Comparison of ENCODE assay signal across 8 mouse cellular contexts in the genomic region with DNA sequence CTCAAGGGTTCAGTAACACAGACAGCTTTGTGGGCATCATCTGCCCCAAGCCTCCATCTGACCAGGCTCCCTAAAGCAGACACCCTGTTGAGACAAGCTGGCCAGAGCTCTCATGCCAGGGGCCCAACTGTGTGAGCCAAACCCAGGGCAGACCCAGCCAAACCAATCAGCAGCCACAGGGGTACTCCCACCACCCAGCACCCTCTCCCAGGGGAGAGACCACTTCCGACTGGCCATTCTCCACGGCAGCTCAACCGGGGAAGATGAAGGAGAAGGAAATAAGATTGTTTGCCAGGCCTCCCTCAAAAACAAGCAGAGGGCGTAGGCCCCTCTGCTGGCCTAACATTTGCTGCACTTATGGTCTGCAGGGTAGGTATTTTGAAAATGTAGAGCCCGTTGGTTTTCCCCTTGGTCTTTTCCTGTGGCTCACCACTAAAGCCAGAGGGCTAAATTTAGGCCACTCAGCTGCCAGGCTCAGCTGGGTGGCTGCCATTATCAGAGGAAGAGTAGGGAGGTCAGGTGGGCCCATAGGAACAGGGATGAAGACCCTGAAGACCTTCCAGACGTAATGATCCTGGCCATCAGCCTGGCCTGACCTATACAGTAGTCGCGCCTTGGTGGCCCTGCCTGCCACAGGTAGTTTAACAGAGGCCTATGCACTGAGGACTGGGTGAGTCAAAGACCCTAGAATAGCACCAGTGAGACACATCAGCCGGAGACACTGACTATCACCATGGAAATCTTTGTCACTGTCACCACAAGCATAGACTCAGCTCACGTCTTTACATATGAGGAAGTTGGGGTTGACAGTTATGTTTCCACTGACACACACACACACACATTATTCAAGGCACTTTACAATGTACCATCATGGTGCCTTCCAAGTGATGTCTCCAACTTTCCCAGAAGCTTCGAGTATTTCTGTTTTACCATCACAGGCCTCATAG.
DNase-seq lines count a peak whose midpoint lies in the region; ATAC-seq and TF ChIP-seq lines count a peak whose summit lies in the region.

No protein-coding gene starts in this region.

- H3K27me3 ChIP-seq in hindbrain, postnatal 0 days (ENCODE audit: insufficient read depth, low read length) = no peaks in the 10 kb centered on the region
- no peaks in the 10 kb centered on the region for H3K27me3 ChIP-seq in hindbrain, embryonic 14.5 days (ENCODE audit: control insufficient read depth, insufficient read depth, low read length)
- H3K27me3 ChIP-seq in megakaryocyte, embryonic 14.5 days (replicated peaks) = no peaks in the 10 kb centered on the region

- peak overlapping the region; percentile 36; the same call in 1 of the 2 replicates for H3K27ac ChIP-seq in hindbrain, postnatal 0 days
- H3K27ac ChIP-seq in hindbrain, embryonic 14.5 days = no peak overlapping the region

- TF ChIP-seq CTCF in hindbrain, postnatal 0 days (IDR thresholded peaks at IDR 0.05; ENCODE audit: low read depth) = no peak

- WGBS in hindbrain, postnatal 0 days = 63% methylated on average over 11 of the region's 11 CpGs
- 73% methylated on average over 11 of the region's 11 CpGs for WGBS in hindbrain, embryonic 14.5 days

- DNase-seq in hindbrain, postnatal 0 days (ENCODE audit: low spot score) = no peak
- DNase-seq in hindbrain, embryonic 14.5 days (ENCODE audit: low spot score) = no peak
- peak; percentile 44 for DNase-seq in CD4-positive helper T cell, adult 2 months (ENCODE audit: low read depth, low spot score)
- no peak for DNase-seq in right cerebral cortex, postnatal 36 days (ENCODE audit: low spot score in 2 of 2)
- no peak for DNase-seq in frontal cortex, postnatal 10 days (ENCODE audit: low spot score in 2 of 2)

- no peak overlapping the region for H3K4me2 ChIP-seq in hindbrain, postnatal 0 days (ENCODE audit: low read depth, low read length)
- H3K4me2 ChIP-seq in hindbrain, embryonic 14.5 days (replicated peaks) = no peak overlapping the region

- no peaks in the 10 kb centered on the region for H3K9me3 ChIP-seq in hindbrain, postnatal 0 days (ENCODE audit: low read length)
- H3K9me3 ChIP-seq in hindbrain, embryonic 14.5 days (ENCODE audit: control insufficient read depth, low read length) = no peaks in the 10 kb centered on the region
- no peaks in the 10 kb centered on the region for H3K9me3 ChIP-seq in megakaryocyte, embryonic 14.5 days

- no peaks in the 10 kb centered on the region for H3K36me3 ChIP-seq in hindbrain, postnatal 0 days (ENCODE audit: insufficient read depth, low read length)
- H3K36me3 ChIP-seq in hindbrain, embryonic 14.5 days (replicated peaks; ENCODE audit: control insufficient read depth, insufficient read depth) = no peaks in the 10 kb centered on the region
- peaks cover 48% of the 10 kb centered on the region for H3K36me3 ChIP-seq in megakaryocyte, embryonic 14.5 days (replicated peaks; ENCODE audit: low read length)

- no peak for ATAC-seq in hindbrain, postnatal 0 days
- ATAC-seq in hindbrain, embryonic 14.5 days (ENCODE audit: low FRiP score) = no peak
- peak; percentile 62; the same call in 1 of the 2 replicates for ATAC-seq in cerebellum, adult (ENCODE audit: insufficient number of reproducible peaks, low FRiP score, low TSS enrichment)
- ATAC-seq in erythroblast, adult 5-6 weeks (replicated peaks; ENCODE audit: low FRiP score, poor library complexity, severe bottlenecking) = no peak

- H3K4me1 ChIP-seq in hindbrain, postnatal 0 days (ENCODE audit: insufficient read depth, low read length) = peaks cover 25% of the 10 kb centered on the region
- H3K4me1 ChIP-seq in hindbrain, embryonic 14.5 days (replicated peaks; ENCODE audit: control insufficient read depth, insufficient read depth, low read length) = peaks cover 30% of the 10 kb centered on the region
- peaks cover 96% of the 10 kb centered on the region for H3K4me1 ChIP-seq in megakaryocyte, embryonic 14.5 days

- H3K9ac ChIP-seq in hindbrain, postnatal 0 days (replicated peaks; ENCODE audit: low read length) = no peak overlapping the region
- H3K9ac ChIP-seq in hindbrain, embryonic 14.5 days = no peak overlapping the region

- no peak overlapping the region for H3K4me3 ChIP-seq in hindbrain, postnatal 0 days (ENCODE audit: low read length)
- H3K4me3 ChIP-seq in hindbrain, embryonic 14.5 days (replicated peaks; ENCODE audit: low read length) = no peak overlapping the region
- H3K4me3 ChIP-seq in megakaryocyte, embryonic 14.5 days (replicated peaks) = peak overlapping the region; percentile 81
